Mouse (Mus musculus) liver, embryonic 12.5 days (tissue): ENCODE results near the gene Ankrd33b. TPM values are rescaled to one million over a fixed set of nuclear protein-coding genes. Genes with fewer than 3 reads are reported as not detected.

Experiments used
- polyA plus RNA-seq: library from polyadenylated mRNA; unstranded; fragments of >200 nt; fragmentation: Nextera tagmentation; extraction: Ambion mirVana; gene quantifications from 2 replicates; pipeline ENCODE4 v1.2.1, GENCODE M21; 2016

The Ankrd33b gene
- polyA plus RNA-seq, 1 experiment from 2014 or later, result 0.50 TPM

Other genes with a start within 250 kb of the Ankrd33b start
- 43.3 and 44.3 TPM in 2 replicates for gene Dap, start 143.4 kb downstream of the Ankrd33b start, polyA plus RNA-seq
- gene Ropn1l, start 86.0 kb upstream of the Ankrd33b start, polyA plus RNA-seq, result 1.8 and 2.4 TPM in 2 replicates
- 22.0 and 22.2 TPM in 2 replicates for gene March6, start 163.3 kb upstream of the Ankrd33b start, polyA plus RNA-seq
- 2.5 and 3.6 TPM in 2 replicates for gene Cmbl, start 197.7 kb upstream of the Ankrd33b start, polyA plus RNA-seq
- gene Cct5, start 234.1 kb upstream of the Ankrd33b start, polyA plus RNA-seq, result 472 and 504 TPM in 2 replicates
- 10.0 and 10.6 TPM in 2 replicates for gene Fam173b, start 234.1 kb upstream of the Ankrd33b start, polyA plus RNA-seq